Mouse (Mus musculus) brain, adult 2 months (tissue): ENCODE measurements around the gene Wfdc16.
"Not testable (repeated sequence)": the region's sequence is repeated elsewhere in the genome, so short reads cannot be mapped to it uniquely, and the experiment has no call there.

Source experiments
- DNase-seq: peaks from one replicate; pipeline ENCODE4 v3.0.0; 2011; ENCODE audit warnings: low read depth, low spot score

Wfdc16 gene

GRCm38 (mm10) chr2:164603482-164603881 lies 35.1 kb downstream of the Wfdc16 start:
- no peak for DNase-seq

GRCm38 (mm10) chr2:164600179-164600578 lies 38.4 kb downstream of the Wfdc16 start:
- no peak for DNase-seq

- no peak for DNase-seq
Observed at GRCm38 (mm10) chr2:164593494-164593893, 45.1 kb downstream of the Wfdc16 start, which contains the start of gene Eppin. TSS of gene Eppin (minus strand) at chr2:164593594.

- peak; percentile 68 for DNase-seq
Observed at GRCm38 (mm10) chr2:164592014-164592413, 46.6 kb downstream of the Wfdc16 start.

GRCm38 (mm10) chr2:164585025-164585725 lies 53.4 kb downstream of the Wfdc16 start, which contains the start of gene Wfdc6a:
TSS of gene Wfdc6a (minus strand) at chr2:164585447.
- not testable (repeated sequence) for DNase-seq
